Mouse (Mus musculus) neural tube, embryonic 14.5 days (tissue): ENCODE measurements around the gene Klhl32. TPM values are rescaled to one million over a fixed set of nuclear protein-coding genes. Genes with fewer than 3 reads are reported as not detected.
"Not testable (repeated sequence)": the region's sequence is repeated elsewhere in the genome, so short reads cannot be mapped to it uniquely, and the experiment has no call there.

Experiments used
- ATAC-seq: fragments of 200-750 bp; cut with Nextera tagmentation; 2 replicates; pipeline ENCODE4 v1.8.0; 2017; ENCODE audit warnings: low read depth, mild to moderate bottlenecking, moderate TSS enrichment, moderate library complexity
- H3K27ac ChIP-seq: fragments of 300-500 bp; sonication (generic); 2 replicates; pipeline ENCODE4 v1.5.1; 2014; ENCODE audit warnings: low read depth, mild to moderate bottlenecking, control low read depth, low read length, moderate library complexity, mixed read lengths
- H3K27me3 ChIP-seq: fragments of 300-500 bp; sonication (generic); 2 replicates; pipeline ENCODE4 v1.6.1; 2014; ENCODE audit warnings: low read length; ENCODE audit not compliant: control insufficient read depth, insufficient read depth
- H3K36me3 ChIP-seq: fragments of 300-500 bp; sonication (generic); 2 replicates; pipeline ENCODE4 v1.6.1; 2014; ENCODE audit warnings: low read length, mixed read lengths; ENCODE audit not compliant: control insufficient read depth, insufficient read depth
- H3K4me1 ChIP-seq: fragments of 300-500 bp; sonication (generic); 2 replicates; pipeline ENCODE4 v1.6.1; 2014; ENCODE audit warnings: low read length; ENCODE audit not compliant: control insufficient read depth, insufficient read depth
- H3K4me2 ChIP-seq: fragments of 300-500 bp; sonication (generic); 2 replicates; pipeline ENCODE4 v1.6.1; 2014; ENCODE audit warnings: mild to moderate bottlenecking, low read depth, low read length, control low read depth
- H3K4me3 ChIP-seq: fragments of 300-500 bp; sonication (generic); 2 replicates; pipeline ENCODE4 v1.5.1; 2014; ENCODE audit warnings: low read depth, low read length, control low read depth, mixed read lengths
- H3K9ac ChIP-seq: fragments of 300-500 bp; sonication (generic); replicated peaks from 2 replicates; pipeline ENCODE4 v1.6.1; 2014; ENCODE audit warnings: low read depth, mild to moderate bottlenecking, control low read depth, low read length, mixed read lengths
- H3K9me3 ChIP-seq: fragments of 300-500 bp; sonication (generic); 2 replicates; pipeline ENCODE4 v1.6.1; 2016; ENCODE audit warnings: low read length; ENCODE audit not compliant: control insufficient read depth
- WGBS: fragments of 180-500 bp; shearing (Covaris S2); extraction: QIAGEN DNeasy Blood & Tissue Kit; methylation state at CpG from one replicate; pipeline ENCODE4 v1.1.7; 2014; 5-methylcytosine and 5-hydroxymethylcytosine counted together
- polyA plus RNA-seq: library from polyadenylated mRNA; unstranded; fragments of >200 nt; fragmentation: Nextera tagmentation; extraction: Ambion mirVana; gene quantifications from 2 replicates; pipeline ENCODE4 v1.2.1, GENCODE M21; 2014

Klhl32 gene
- polyA plus RNA-seq, 1 experiment from 2014 or later = 37.4 TPM

- not testable (repeated sequence) for H3K4me2 ChIP-seq, H3K9ac ChIP-seq, H3K27ac ChIP-seq, H3K4me1 ChIP-seq, H3K9me3 ChIP-seq, ATAC-seq, H3K27me3 ChIP-seq, H3K36me3 ChIP-seq, H3K4me3 ChIP-seq
- 44% methylated on average over 2 of the region's 2 CpGs for WGBS
Measured at GRCm38 (mm10) chr4:24889386-24889785, 38.5 kb upstream of the Klhl32 start.

GRCm38 (mm10) chr4:24869230-24869629 lies 18.3 kb upstream of the Klhl32 start:
- no peak for ATAC-seq
- Histone ChIP-seq H3K4me2 (no peak overlapping the region), H3K9ac (no peak overlapping the region), H3K4me3 (no peak overlapping the region), H3K27me3 (no peaks in the 10 kb centered on the region), H3K9me3 (no peaks in the 10 kb centered on the region), H3K27ac (no peak overlapping the region), H3K36me3 (no peaks in the 10 kb centered on the region), H3K4me1 (no peaks in the 10 kb centered on the region)
- WGBS = 84% methylated on average over 4 of the region's 4 CpGs

- ATAC-seq = peak; percentile 41; the same call in 1 of the 2 replicates
- no peaks in the 10 kb centered on the region for H3K9me3 ChIP-seq
- no peaks in the 10 kb centered on the region for H3K36me3 ChIP-seq
- H3K4me3 ChIP-seq = no peak overlapping the region
- H3K4me2 ChIP-seq = no peak overlapping the region
- no peak overlapping the region for H3K9ac ChIP-seq
- H3K27ac ChIP-seq = no peak overlapping the region
- 44% methylated on average over 6 of the region's 6 CpGs for WGBS
- H3K27me3 ChIP-seq = no peaks in the 10 kb centered on the region
- no peaks in the 10 kb centered on the region for H3K4me1 ChIP-seq
Measured at GRCm38 (mm10) chr4:24865691-24866090, 14.8 kb upstream of the Klhl32 start.

GRCm38 (mm10) chr4:24847406-24847805 lies 3.5 kb downstream of the Klhl32 start:
- H3K9ac ChIP-seq = no peak overlapping the region
- WGBS = 75% methylated on average over 2 of the region's 2 CpGs
- ATAC-seq = no peak
- H3K27ac ChIP-seq = no peak overlapping the region
- H3K9me3 ChIP-seq = no peaks in the 10 kb centered on the region
- no peaks in the 10 kb centered on the region for H3K36me3 ChIP-seq
- H3K4me3 ChIP-seq = no peak overlapping the region
- no peak overlapping the region for H3K4me2 ChIP-seq
- peaks cover 17% of the 10 kb centered on the region for H3K4me1 ChIP-seq
- H3K27me3 ChIP-seq = no peaks in the 10 kb centered on the region

GRCm38 (mm10) chr4:24845546-24845945 lies 5.4 kb downstream of the Klhl32 start:
- Histone ChIP-seq H3K4me2 (no peak overlapping the region), H3K9me3 (no peaks in the 10 kb centered on the region), H3K9ac (no peak overlapping the region), H3K27me3 (no peaks in the 10 kb centered on the region), H3K36me3 (no peaks in the 10 kb centered on the region), H3K27ac (0 out of 2 replicates have a peak overlapping the region, but pooled peaks have one; percentile 12), H3K4me3 (no peak overlapping the region), H3K4me1 (peaks cover 17% of the 10 kb centered on the region)
- 88% methylated on average over 5 of the region's 5 CpGs for WGBS
- ATAC-seq = no peak

GRCm38 (mm10) chr4:24838567-24838966 lies 12.4 kb downstream of the Klhl32 start:
- no peaks in the 10 kb centered on the region for H3K9me3 ChIP-seq
- peak; percentile 66 for ATAC-seq
- no peak overlapping the region for H3K9ac ChIP-seq
- H3K4me2 ChIP-seq = no peak overlapping the region
- no peak overlapping the region for H3K4me3 ChIP-seq
- no peaks in the 10 kb centered on the region for H3K4me1 ChIP-seq
- no peaks in the 10 kb centered on the region for H3K36me3 ChIP-seq
- no peaks in the 10 kb centered on the region for H3K27me3 ChIP-seq
- WGBS = 33% methylated on average over 6 of the region's 6 CpGs
- H3K27ac ChIP-seq = peak overlapping the region; percentile 36

GRCm38 (mm10) chr4:24835555-24835954 lies 15.4 kb downstream of the Klhl32 start:
- Histone ChIP-seq H3K9me3 (no peaks in the 10 kb centered on the region), H3K36me3 (no peaks in the 10 kb centered on the region), H3K9ac (no peak overlapping the region), H3K27ac (no peak overlapping the region), H3K4me3 (no peak overlapping the region), H3K4me1 (no peaks in the 10 kb centered on the region), H3K4me2 (no peak overlapping the region), H3K27me3 (no peaks in the 10 kb centered on the region)
- ATAC-seq = no peak
- WGBS = 26% methylated on average over 7 of the region's 7 CpGs

- H3K4me3 ChIP-seq = no peak overlapping the region
- H3K36me3 ChIP-seq = no peaks in the 10 kb centered on the region
- WGBS = 100% methylated on average over 1 of the region's 1 CpGs
- H3K27me3 ChIP-seq = no peaks in the 10 kb centered on the region
- no peak overlapping the region for H3K4me2 ChIP-seq
- no peak overlapping the region for H3K9ac ChIP-seq
- ATAC-seq = no peak
- no peaks in the 10 kb centered on the region for H3K4me1 ChIP-seq
- no peaks in the 10 kb centered on the region for H3K9me3 ChIP-seq
- H3K27ac ChIP-seq = no peak overlapping the region
Measured at GRCm38 (mm10) chr4:24808316-24808715, 42.6 kb downstream of the Klhl32 start.

- H3K27me3 ChIP-seq = no peaks in the 10 kb centered on the region
- no peak overlapping the region for H3K9ac ChIP-seq
- no peak overlapping the region for H3K4me2 ChIP-seq
- no peak overlapping the region for H3K4me3 ChIP-seq
- no peak overlapping the region for H3K27ac ChIP-seq
- no peaks in the 10 kb centered on the region for H3K9me3 ChIP-seq
- WGBS = 33% methylated on average over 1 of the region's 1 CpGs
- ATAC-seq = no peak
- H3K4me1 ChIP-seq = no peaks in the 10 kb centered on the region
- no peaks in the 10 kb centered on the region for H3K36me3 ChIP-seq
Measured at GRCm38 (mm10) chr4:24801881-24802280, 49.0 kb downstream of the Klhl32 start.

- no peaks in the 10 kb centered on the region for H3K4me1 ChIP-seq
- no peak overlapping the region for H3K4me2 ChIP-seq
- H3K27ac ChIP-seq = no peak overlapping the region
- no peak overlapping the region for H3K4me3 ChIP-seq
- H3K9me3 ChIP-seq = no peaks in the 10 kb centered on the region
- H3K9ac ChIP-seq = no peak overlapping the region
- WGBS = 34% methylated on average over 2 of the region's 2 CpGs
- H3K27me3 ChIP-seq = no peaks in the 10 kb centered on the region
- ATAC-seq = peak; percentile 38
- H3K36me3 ChIP-seq = no peaks in the 10 kb centered on the region
Measured at GRCm38 (mm10) chr4:24801343-24801742, 49.6 kb downstream of the Klhl32 start.
